Mouse (Mus musculus) liver, adult 2 months (tissue): Measurements from ENCODE around the gene Igsf8.

Experiments
- CTCF ChIP-seq: fragments of 200-500 bp; IDR thresholded peaks from 2 replicates; pipeline ENCODE4 v1.5.1; 2011; ENCODE audit warnings: low read depth, low read length, control low read depth
- POLR2A ChIP-seq: fragments of 200-500 bp; IDR thresholded peaks from 2 replicates; pipeline ENCODE4 v1.6.1; 2011; ENCODE audit warnings: low read length, control low read depth; ENCODE audit not compliant: insufficient read depth; ENCODE audit errors: extremely low read depth

DNA sequence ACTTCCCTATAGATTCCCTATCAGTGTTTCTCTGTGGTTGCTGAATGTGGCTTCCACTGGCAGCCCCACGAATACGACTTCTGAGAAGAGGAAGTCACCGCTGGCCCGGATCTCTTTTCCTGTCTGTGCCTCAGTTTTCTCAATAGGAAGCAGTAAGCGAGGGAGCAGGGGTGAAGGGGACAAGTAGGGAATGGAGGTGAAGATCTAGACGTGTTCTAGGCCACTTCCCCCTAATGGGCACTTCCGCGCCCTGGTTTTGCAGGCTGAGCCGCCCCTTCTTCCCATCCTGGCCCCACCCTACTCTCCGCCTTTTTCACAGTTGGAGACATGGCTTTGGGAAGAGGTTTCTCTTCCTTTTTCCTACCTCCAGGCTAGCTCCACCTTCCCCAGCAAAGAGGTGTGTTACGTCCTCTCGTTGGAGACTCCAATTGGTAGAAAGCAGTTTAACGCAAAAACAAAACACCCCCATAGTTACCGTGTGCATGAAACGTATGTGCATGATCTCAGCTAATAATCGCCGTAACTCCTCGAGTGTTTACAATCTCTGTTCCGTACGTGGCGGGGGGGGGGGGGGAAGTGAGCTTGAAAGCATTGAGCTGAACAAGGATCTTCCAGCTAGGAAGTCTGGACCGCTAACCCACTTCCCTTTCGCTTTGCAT, 49.9 kb downstream of the Igsf8 start:
- TF ChIP-seq POLR2A (0 out of 2 replicates have a peak, but pooled peaks have one; percentile 5), CTCF (0 out of 2 replicates have a peak, but pooled peaks have one; percentile 7)
